Mouse (Mus musculus): ENCODE results near the gene Cuedc1. TPM values are rescaled to one million over a fixed set of nuclear protein-coding genes. Genes with fewer than 3 reads are reported as not detected.

Cuedc1 gene
- total and polyA plus RNA-seq, 3 experiments, result 1.0 to 4.8 TPM; not detected in 1

GRCm38 (mm10) chr11:88100170-88100569 lies 2.3 kb downstream of the Cuedc1 start:
- Histone ChIP-seq H3K36me3 (ENCODE audit: control insufficient read depth in 1 of 2, insufficient read depth in 2 of 2, low read length in 2 of 2) (peaks cover 0 to 17% of the 10 kb centered on the region in 2 experiments; a peak in 2 of 4 replicates), H3K4me3 (ENCODE audit: control insufficient read depth in 1 of 2, insufficient read depth in 1 of 2, low read depth in 2 of 2, low read length in 2 of 2) (no peak overlapping the region), H3K9ac (ENCODE audit: control insufficient read depth, low read depth, low read length, poor library complexity, severe bottlenecking) (no peak overlapping the region), H3K27me3 (ENCODE audit: control insufficient read depth in 1 of 2, insufficient read depth in 2 of 2, low read length in 2 of 2) (peaks cover 20 to 22% of the 10 kb centered on the region in 2 experiments), H3K79me2 (ENCODE audit: control insufficient read depth, insufficient read depth, low read length, poor library complexity) (no peaks in the 10 kb centered on the region), H3K4me1 (ENCODE audit: control insufficient read depth in 1 of 2, insufficient read depth in 2 of 2, low read length in 2 of 2) (peaks cover 7 to 31% of the 10 kb centered on the region in 2 experiments), H3K9me3 (replicated peaks; ENCODE audit: insufficient read depth, low read length) (no peaks in the 10 kb centered on the region), H3K27ac (ENCODE audit: control insufficient read depth, low read depth, low read length) (no peak overlapping the region)
- DNase-seq (ENCODE audit: low read depth, low spot score), result no peak
- TF ChIP-seq POLR2AphosphoS2 (IDR thresholded peaks at IDR 0.05; ENCODE audit: low read length), result no peak
- TF ChIP-seq ZKSCAN1 (IDR thresholded peaks at IDR 0.05; ENCODE audit: low read depth, low read length), result no peak
- no peak for TF ChIP-seq TBP (IDR thresholded peaks at IDR 0.05; ENCODE audit: low read depth, low read length)
- TF ChIP-seq KAT2A (conservative IDR thresholded peaks at IDR 0.05; ENCODE audit: low read depth, low read length), result no peak
- no peak for TF ChIP-seq TCF12 (IDR thresholded peaks at IDR 0.05; ENCODE audit: low read depth, low read length)

- no peak overlapping the region for H3K27ac ChIP-seq (ENCODE audit: control insufficient read depth, low read depth, low read length)
- TF ChIP-seq ZNF384 (IDR thresholded peaks at IDR 0.05; ENCODE audit: low read depth, low read length), result no peak
- TF ChIP-seq ZKSCAN1 (IDR thresholded peaks at IDR 0.05; ENCODE audit: low read depth, low read length), result no peak
- no peak for TF ChIP-seq NRF1 (IDR thresholded peaks at IDR 0.05; ENCODE audit: insufficient read depth, low read depth, low read length, poor library complexity, severe bottlenecking)
- TF ChIP-seq BHLHE40 (IDR thresholded peaks at IDR 0.05; ENCODE audit: borderline replicate concordance, low read depth, low read length), result no peak
- TF ChIP-seq ZMIZ1 (IDR thresholded peaks at IDR 0.05; ENCODE audit: low read depth, low read length), result no peak
- no peak for TF ChIP-seq NELFE (IDR thresholded peaks at IDR 0.05; ENCODE audit: low read depth, low read length)
- TF ChIP-seq MXI1 (IDR thresholded peaks at IDR 0.05; ENCODE audit: low read depth, low read length), result no peak
- TF ChIP-seq ELF1 (IDR thresholded peaks at IDR 0.05; ENCODE audit: low read depth, low read length), result no peak
- TF ChIP-seq TAL1 (IDR thresholded peaks at IDR 0.05; ENCODE audit: low read length), result no peak
- no peak for TF ChIP-seq CHD1 (IDR thresholded peaks at IDR 0.05; ENCODE audit: low read depth, low read length)
- no peak for TF ChIP-seq EP300 (IDR thresholded peaks at IDR 0.05; ENCODE audit: low read depth in 1 of 2, low read length in 2 of 2)
- no peak for TF ChIP-seq USF2 (IDR thresholded peaks at IDR 0.05; ENCODE audit: borderline replicate concordance in 1 of 2, insufficient read depth in 1 of 2, low read depth in 1 of 2, low read length in 2 of 2)
- no peak for TF ChIP-seq RAD21 (IDR thresholded peaks at IDR 0.05; ENCODE audit: low read depth, low read length)
- TF ChIP-seq MYC (IDR thresholded peaks at IDR 0.05; ENCODE audit: low read depth, low read length), result no peak
- TF ChIP-seq UBTF (IDR thresholded peaks at IDR 0.05; ENCODE audit: borderline replicate concordance, insufficient read depth, low read depth, low read length), result no peak
- TF ChIP-seq CHD2 (IDR thresholded peaks at IDR 0.05; ENCODE audit: low read length), result no peak
- no peak for TF ChIP-seq HCFC1 (IDR thresholded peaks at IDR 0.05; ENCODE audit: low read depth, low read length)
- H3K79me2 ChIP-seq (ENCODE audit: control insufficient read depth, insufficient read depth, low read length, poor library complexity), result no peaks in the 10 kb centered on the region
- no peak overlapping the region for H3K9ac ChIP-seq (ENCODE audit: control insufficient read depth, low read depth, low read length, poor library complexity, severe bottlenecking)
- peaks cover 11 to 13% of the 10 kb centered on the region in 2 experiments for H3K27me3 ChIP-seq (ENCODE audit: control insufficient read depth in 1 of 2, insufficient read depth in 2 of 2, low read length in 2 of 2)
- H3K4me3 ChIP-seq (ENCODE audit: control insufficient read depth in 1 of 2, insufficient read depth in 1 of 2, low read depth in 2 of 2, low read length in 2 of 2), result no peak overlapping the region
- peak; percentile 26 for DNase-seq (ENCODE audit: low read depth, low spot score)
- no peaks in the 10 kb centered on the region for H3K9me3 ChIP-seq (replicated peaks; ENCODE audit: insufficient read depth, low read length)
- H3K4me1 ChIP-seq (ENCODE audit: control insufficient read depth in 1 of 2, insufficient read depth in 2 of 2, low read length in 2 of 2), result peaks cover 4 to 36% of the 10 kb centered on the region in 2 experiments
- H3K36me3 ChIP-seq (ENCODE audit: control insufficient read depth in 1 of 2, insufficient read depth in 2 of 2, low read length in 2 of 2), result peaks cover 0 to 24% of the 10 kb centered on the region in 2 experiments; a peak in 2 of 4 replicates
Observed at GRCm38 (mm10) chr11:88103214-88103941, 5.5 kb downstream of the Cuedc1 start.

Measured in MEL (cell line).